Mouse (Mus musculus) testis, adult 2 months (tissue): ENCODE results near the gene Ltk.

Source experiments
- CTCF ChIP-seq: fragments of 200-500 bp; IDR thresholded peaks from 2 replicates; pipeline ENCODE4 v1.5.1; 2012; ENCODE audit warnings: low read depth, mild to moderate bottlenecking, inconsistent platforms, low read length, moderate library complexity; ENCODE audit not compliant: control insufficient read depth, insufficient read depth, insufficient replicate concordance
- POLR2A ChIP-seq: fragments of 200-500 bp; IDR thresholded peaks from 2 replicates; pipeline ENCODE4 v1.6.1; 2012; ENCODE audit warnings: low read depth, mild to moderate bottlenecking, inconsistent platforms, low read length, moderate library complexity; ENCODE audit not compliant: control insufficient read depth

DNA sequence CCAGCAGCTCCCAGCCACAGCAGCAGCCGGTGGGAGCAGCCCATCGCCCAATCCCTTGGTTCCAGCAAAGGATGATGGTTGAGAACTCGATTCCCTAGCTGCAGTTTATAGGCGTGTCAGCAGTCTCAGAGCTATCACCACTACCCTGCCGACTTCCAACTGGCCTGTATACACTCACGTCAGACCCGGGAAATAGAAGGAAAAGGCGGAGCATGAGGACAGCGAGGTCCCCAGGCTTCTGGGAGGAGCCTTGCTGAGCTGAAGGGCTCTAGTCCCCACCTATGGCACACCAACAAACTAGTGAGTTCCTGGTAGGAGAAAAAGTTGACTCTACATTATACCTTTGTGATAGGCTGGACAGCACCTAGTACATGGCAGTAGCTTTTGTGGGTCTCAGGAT lies at the start of gene Ltk:
- TF ChIP-seq CTCF (no peak), POLR2A (no peak)
